Mouse (Mus musculus): ENCODE results near the gene Batf.
"Not testable (repeated sequence)": the region's sequence is repeated elsewhere in the genome, so short reads cannot be mapped to it uniquely, and the experiment has no call there.

The Batf gene

GRCm38 (mm10) chr12:85684411-85685275, 1.8 kb upstream of the Batf start:
- no peak for DNase-seq (ENCODE audit: low spot score)

GRCm38 (mm10) chr12:85687217-85687533, 706 bp downstream of the Batf start:
- DNase-seq (ENCODE audit: low spot score), result no peak

- DNase-seq (ENCODE audit: low spot score), result no peak
Measured at GRCm38 (mm10) chr12:85687846-85688245, 1.4 kb downstream of the Batf start.

GRCm38 (mm10) chr12:85695787-85696186, 9.3 kb downstream of the Batf start:
- no peak for DNase-seq (ENCODE audit: low spot score)

GRCm38 (mm10) chr12:85696436-85696835, 10.0 kb downstream of the Batf start:
- DNase-seq (ENCODE audit: low spot score), result no peak

GRCm38 (mm10) chr12:85698179-85698578, 11.7 kb downstream of the Batf start:
- DNase-seq (ENCODE audit: low spot score), result not testable (repeated sequence)

- DNase-seq (ENCODE audit: low spot score), result no peak
Measured at GRCm38 (mm10) chr12:85700191-85700841, 13.8 kb downstream of the Batf start.

GRCm38 (mm10) chr12:85700842-85701223, 14.4 kb downstream of the Batf start:
- peak; percentile 62 for DNase-seq (ENCODE audit: low spot score)

GRCm38 (mm10) chr12:85702166-85703055, 15.9 kb downstream of the Batf start:
- DNase-seq (ENCODE audit: low spot score), result no peak

GRCm38 (mm10) chr12:85703507-85703906, 17.0 kb downstream of the Batf start:
- no peak for DNase-seq (ENCODE audit: low spot score)

- no peak for DNase-seq (ENCODE audit: low spot score)
Measured at GRCm38 (mm10) chr12:85704566-85704965, 18.1 kb downstream of the Batf start.

- DNase-seq (ENCODE audit: low spot score), result peak; percentile 82
Measured at GRCm38 (mm10) chr12:85705002-85705830, 18.7 kb downstream of the Batf start.

- DNase-seq (ENCODE audit: low spot score), result no peak
Measured at GRCm38 (mm10) chr12:85705831-85706530, 19.5 kb downstream of the Batf start.

- no peak for DNase-seq (ENCODE audit: low spot score)
Measured at GRCm38 (mm10) chr12:85706906-85707305, 20.4 kb downstream of the Batf start.

GRCm38 (mm10) chr12:85707391-85707790, 20.9 kb downstream of the Batf start:
- DNase-seq (ENCODE audit: low spot score), result no peak

GRCm38 (mm10) chr12:85708556-85708955, 22.1 kb downstream of the Batf start:
- DNase-seq (ENCODE audit: low spot score), result no peak

GRCm38 (mm10) chr12:85710695-85711094, 24.2 kb downstream of the Batf start:
- DNase-seq (ENCODE audit: low spot score), result no peak

GRCm38 (mm10) chr12:85712587-85712986, 26.1 kb downstream of the Batf start:
- DNase-seq (ENCODE audit: low spot score), result no peak

- no peak for DNase-seq (ENCODE audit: low spot score)
Measured at GRCm38 (mm10) chr12:85714126-85714525, 27.7 kb downstream of the Batf start.

- no peak for DNase-seq (ENCODE audit: low spot score)
Measured at GRCm38 (mm10) chr12:85725306-85725705, 38.8 kb downstream of the Batf start.

Data from yolk sac, embryonic 10.5 days (tissue).